Comparison of ENCODE assay signal across 12 mouse cellular contexts in genomic region chr3:51952728-51953623, GRCm38 (mm10).
DNase-seq lines count a peak whose midpoint lies in the region; ATAC-seq lines count a peak whose summit lies in the region.
"Had no signal": no experiment of that assay in that cellular context is flagged by ENCODE, and none has a peak within 500 bp of the region (broad histone marks: within the 10 kb centered on the region; RNA-seq: fewer than 3 reads in every experiment).

No protein-coding gene starts in this region.

- H3K4me2 ChIP-seq in heart, embryonic 16.5 days (ENCODE audit: low read depth, low read length), result peak overlapping the region; percentile 55
- peak overlapping the region; percentile 7; the same call in 1 of the 2 replicates for H3K4me2 ChIP-seq in neural tube, embryonic 12.5 days (replicated peaks)
- H3K4me2 ChIP-seq in limb, embryonic 13.5 days (replicated peaks), result 0 out of 2 replicates have a peak overlapping the region, but pooled peaks have one; percentile 4

- intact Hi-C loops in heart, postnatal 14 days (cut with DNase I), result no loop called here

- H3K9ac ChIP-seq in heart, embryonic 16.5 days (ENCODE audit: low read length), result no peak overlapping the region
- no peak overlapping the region for H3K9ac ChIP-seq in neural tube, embryonic 12.5 days
- H3K9ac ChIP-seq in limb, embryonic 13.5 days, result no peak overlapping the region

- ATAC-seq in heart, embryonic 16.5 days (replicated peaks; ENCODE audit: extremely low read depth, insufficient read depth, low FRiP score), result no peak
- no peak for ATAC-seq in neural tube, embryonic 12.5 days (ENCODE audit: low FRiP score, low read depth)
- ATAC-seq in limb, embryonic 13.5 days (ENCODE audit: low FRiP score, low read depth), result no peak
- ATAC-seq in inflammation-experienced regulatory T-cells, adult 6 months, result no peak

- H3K9me3 ChIP-seq in heart, embryonic 16.5 days (replicated peaks; ENCODE audit: control insufficient read depth, low read length), result no peaks in the 10 kb centered on the region
- no peaks in the 10 kb centered on the region for H3K9me3 ChIP-seq in neural tube, embryonic 12.5 days
- no peaks in the 10 kb centered on the region for H3K9me3 ChIP-seq in limb, embryonic 13.5 days

- no peak for DNase-seq in heart, postnatal 14 days
- no peak for DNase-seq in neural tube, embryonic 10.5 days (ENCODE audit: extremely low spot score, low spot score)
- no peak for DNase-seq in cerebellum, adult 9-10 months
- no peak for DNase-seq in right cerebral cortex, postnatal 10 days (ENCODE audit: low spot score in 2 of 2)
- DNase-seq: cerebellum, postnatal 25 days; gastrocnemius, adult 2 months had no signal

- no peaks in the 10 kb centered on the region for H3K36me3 ChIP-seq in heart, embryonic 16.5 days (ENCODE audit: control insufficient read depth, insufficient read depth)
- no peaks in the 10 kb centered on the region for H3K36me3 ChIP-seq in neural tube, embryonic 12.5 days
- no peaks in the 10 kb centered on the region for H3K36me3 ChIP-seq in limb, embryonic 13.5 days

- peak overlapping the region; percentile 29 for H3K4me3 ChIP-seq in heart, embryonic 16.5 days (ENCODE audit: low read length)
- no peak overlapping the region for H3K4me3 ChIP-seq in neural tube, embryonic 12.5 days
- no peak overlapping the region for H3K4me3 ChIP-seq in limb, embryonic 13.5 days
- H3K4me3 ChIP-seq: gastrocnemius, adult 2 months; layer of hippocampus, adult 2 months had no signal

- 56% methylated on average over 33 of the region's 33 CpGs for WGBS in heart, embryonic 16.5 days
- WGBS in neural tube, embryonic 12.5 days, result 66% methylated on average over 33 of the region's 33 CpGs
- 75% methylated on average over 33 of the region's 33 CpGs for WGBS in limb, embryonic 13.5 days

- no peaks in the 10 kb centered on the region for H3K27me3 ChIP-seq in heart, embryonic 16.5 days (ENCODE audit: control insufficient read depth, insufficient read depth, low read length)
- no peaks in the 10 kb centered on the region for H3K27me3 ChIP-seq in neural tube, embryonic 12.5 days (replicated peaks)
- H3K27me3 ChIP-seq in limb, embryonic 13.5 days, result no peaks in the 10 kb centered on the region
- H3K27me3 ChIP-seq: CH12.LX had no signal

- no peaks in the 10 kb centered on the region; the same call in 1 of the 2 replicates for H3K4me1 ChIP-seq in heart, embryonic 16.5 days (ENCODE audit: control insufficient read depth, insufficient read depth, low read length)
- peaks cover 19% of the 10 kb centered on the region for H3K4me1 ChIP-seq in neural tube, embryonic 12.5 days
- H3K4me1 ChIP-seq in limb, embryonic 13.5 days, result peaks cover 19% of the 10 kb centered on the region

- no peak overlapping the region for H3K27ac ChIP-seq in heart, embryonic 16.5 days (ENCODE audit: low read length)
- H3K27ac ChIP-seq in neural tube, embryonic 12.5 days, result no peak overlapping the region
- no peak overlapping the region for H3K27ac ChIP-seq in limb, embryonic 13.5 days
- H3K27ac ChIP-seq: gastrocnemius, adult 2 months; layer of hippocampus, adult 2 months had no signal

Comparison
In these comparisons a context has a peak if more than half of its experiments do, and no peak if none do; other contexts are left out.
1. H3K4me2 ChIP-seq: peak in every context shown above with its lines; median percentile 55 in heart, embryonic 16.5 days; 7 in neural tube, embryonic 12.5 days; 4 in limb, embryonic 13.5 days.